Mouse (Mus musculus) heart, postnatal 0 days (tissue): Measurements from ENCODE around the gene Fuk. TPM values are rescaled to one million over a fixed set of nuclear protein-coding genes. Genes with fewer than 3 reads are reported as not detected.

Experiments used
- ATAC-seq: fragments of 200-750 bp; cut with Nextera tagmentation; 2 replicates; pipeline ENCODE4 v1.8.0; 2017; ENCODE audit warnings: low read depth, moderate number of reproducible peaks, moderate library complexity; ENCODE audit not compliant: insufficient read depth
- DNase-seq: peaks from one replicate; pipeline ENCODE4 v3.0.0-alpha.2; 2016; ENCODE audit warnings: low spot score
- H3K27ac ChIP-seq: fragments of 300-500 bp; sonication (generic); 2 replicates; pipeline ENCODE4 v1.5.1; 2014; ENCODE audit warnings: low read depth, mild to moderate bottlenecking
- H3K27me3 ChIP-seq: fragments of 300-500 bp; sonication (generic); 2 replicates; pipeline ENCODE4 v1.6.1; 2014; ENCODE audit warnings: low read length, mixed read lengths; ENCODE audit not compliant: control insufficient read depth, insufficient read depth
- H3K36me3 ChIP-seq: fragments of 300-500 bp; sonication (generic); replicated peaks from 2 replicates; pipeline ENCODE4 v1.6.1; 2014; ENCODE audit warnings: low read length, mixed read lengths; ENCODE audit not compliant: control insufficient read depth, insufficient read depth
- H3K4me1 ChIP-seq: fragments of 300-500 bp; sonication (generic); 2 replicates; pipeline ENCODE4 v1.6.1; 2014; ENCODE audit warnings: antibody characterized with exemption; ENCODE audit not compliant: control insufficient read depth, insufficient read depth
- H3K4me2 ChIP-seq: fragments of 300-500 bp; sonication (generic); 2 replicates; pipeline ENCODE4 v1.6.1; 2014; ENCODE audit warnings: low read depth, mild to moderate bottlenecking, low read length, moderate library complexity
- H3K4me3 ChIP-seq: fragments of 300-500 bp; sonication (generic); 2 replicates; pipeline ENCODE4 v1.5.1; 2014; ENCODE audit warnings: low read depth, low read length
- H3K9ac ChIP-seq: fragments of 300-500 bp; sonication (generic); replicated peaks from 2 replicates; pipeline ENCODE4 v1.6.1; 2014; ENCODE audit warnings: low read depth, low read length, mixed read lengths
- H3K9me3 ChIP-seq: fragments of 300-500 bp; sonication (generic); replicated peaks from 2 replicates; pipeline ENCODE4 v1.6.1; 2016; ENCODE audit warnings: low read length; ENCODE audit not compliant: control insufficient read depth
- CTCF ChIP-seq: IDR thresholded peaks from 2 replicates; pipeline ENCODE4 v1.5.1; 2016; ENCODE audit warnings: antibody characterized with exemption, control low read depth, low read depth
- EP300 ChIP-seq: IDR thresholded peaks from 2 replicates; pipeline ENCODE4 v1.6.1; 2016; ENCODE audit warnings: antibody characterized with exemption, low read depth
- WGBS: fragments of 180-500 bp; shearing (Covaris S2); extraction: QIAGEN DNeasy Blood & Tissue Kit; methylation state at CpG from one replicate; pipeline ENCODE4 v1.1.7; 2014; 5-methylcytosine and 5-hydroxymethylcytosine counted together
- polyA plus RNA-seq: library from polyadenylated mRNA; unstranded; fragments of >200 nt; fragmentation: Nextera tagmentation; extraction: Ambion mirVana; gene quantifications from 2 replicates; pipeline ENCODE4 v1.2.1, GENCODE M21; 2015
- total RNA-seq: library from RNA; depleted of rRNA; stranded (reverse); fragments of >200 nt; gene quantifications from 2 replicates; pipeline ENCODE4 v1.2.3, GENCODE M21; 2014; ENCODE audit warnings: low replicate concordance; rRNA removed

The Fuk gene
- total and polyA plus RNA-seq, 2 experiments from 2014 or later = 3.7 to 10.8 TPM

DNA sequence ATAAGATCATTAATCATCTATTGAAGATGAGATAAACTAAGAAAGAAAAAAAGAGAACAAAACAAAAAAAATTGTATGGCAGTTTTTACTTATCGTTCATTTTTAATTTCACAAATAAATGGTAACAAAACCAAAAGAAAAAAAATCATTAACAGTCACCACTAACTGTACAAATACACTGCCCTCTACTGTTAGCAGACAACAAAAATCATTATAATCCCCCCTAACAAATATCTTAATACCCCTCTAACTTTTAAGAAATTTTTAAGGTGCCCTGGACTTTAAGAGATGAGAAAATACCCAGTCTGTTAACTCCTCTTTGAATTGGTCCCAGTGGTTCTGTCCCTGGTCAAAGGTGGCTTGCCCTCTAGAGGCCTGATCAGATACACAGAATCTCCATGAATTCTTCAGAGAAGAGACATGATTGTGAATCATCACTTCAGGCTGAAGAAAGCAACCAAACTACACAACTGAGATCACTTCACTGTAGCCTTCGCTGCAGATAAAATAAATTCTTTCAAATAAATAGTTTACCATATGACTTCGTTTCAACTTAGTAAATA is 60.2 kb downstream of the Fuk start:
- DNase-seq = no peak
- ATAC-seq = no peak

More for the DNA sequence above, 60.2 kb downstream of the Fuk start:
- WGBS = 89% methylated on average over 3 of the region's 3 CpGs
- Histone ChIP-seq H3K4me3 (no peak overlapping the region), H3K9ac (no peak overlapping the region), H3K4me1 (peaks cover 7% of the 10 kb centered on the region), H3K9me3 (no peaks in the 10 kb centered on the region), H3K27me3 (no peaks in the 10 kb centered on the region), H3K27ac (no peak overlapping the region), H3K36me3 (peaks cover 72% of the 10 kb centered on the region), H3K4me2 (no peak overlapping the region)
- TF ChIP-seq CTCF (no peak), EP300 (no peak)

Other genes starting within 250 kb of the Fuk start
- gene Mtss1l, start 181.0 kb downstream of the Fuk start, total RNA-seq = 11.3 and 12.6 TPM in 2 replicates
- 4.1 and 5.1 TPM in 2 replicates for gene Mtss1l, start 181.0 kb downstream of the Fuk start, polyA plus RNA-seq
- gene Il34, start 96.6 kb downstream of the Fuk start, total RNA-seq = 3.2 and 3.9 TPM in 2 replicates
- 1.1 and 1.4 TPM in 2 replicates for gene Il34, start 96.6 kb downstream of the Fuk start, polyA plus RNA-seq
- 47.2 and 66.3 TPM in 2 replicates for gene Cog4, start 55.9 kb downstream of the Fuk start, total RNA-seq
- 54.2 and 55.8 TPM in 2 replicates for gene Cog4, start 55.9 kb downstream of the Fuk start, polyA plus RNA-seq
- 47.3 and 68.3 TPM in 2 replicates for gene Sf3b3, start 55.7 kb downstream of the Fuk start, total RNA-seq
- 32.5 and 32.9 TPM in 2 replicates for gene Sf3b3, start 55.7 kb downstream of the Fuk start, polyA plus RNA-seq
- gene St3gal2, start 17.4 kb upstream of the Fuk start, total RNA-seq = 9.9 and 15.8 TPM in 2 replicates
- 11.3 and 12.6 TPM in 2 replicates for gene St3gal2, start 17.4 kb upstream of the Fuk start, polyA plus RNA-seq
- 19.8 and 28.4 TPM in 2 replicates for gene Ddx19a, start 95.3 kb upstream of the Fuk start, total RNA-seq
- 5.6 and 6.0 TPM in 2 replicates for gene Ddx19a, start 95.3 kb upstream of the Fuk start, polyA plus RNA-seq
- gene Ddx19b, start 129.3 kb upstream of the Fuk start, total RNA-seq = 9.3 and 10.2 TPM in 2 replicates
- gene Ddx19b, start 129.3 kb upstream of the Fuk start, polyA plus RNA-seq = 2.8 and 3.6 TPM in 2 replicates
- 35.1 and 38.9 TPM in 2 replicates for gene Aars, start 130.7 kb upstream of the Fuk start, total RNA-seq
- gene Aars, start 130.7 kb upstream of the Fuk start, polyA plus RNA-seq = 22.3 and 25.6 TPM in 2 replicates
- 7.1 and 17.0 TPM in 2 replicates for gene Exosc6, start 153.9 kb upstream of the Fuk start, total RNA-seq
- gene Exosc6, start 153.9 kb upstream of the Fuk start, polyA plus RNA-seq = 0.38 and 2.0 TPM in 2 replicates
- gene Clec18a, start 189.9 kb upstream of the Fuk start, total RNA-seq = not detected in 2 replicates
- 0.05 and 0.10 TPM in 2 replicates for gene Clec18a, start 189.9 kb upstream of the Fuk start, polyA plus RNA-seq
- 67.8 and 87.4 TPM in 2 replicates for gene Pdpr, start 192.1 kb upstream of the Fuk start, total RNA-seq
- 14.9 and 17.9 TPM in 2 replicates for gene Pdpr, start 192.1 kb upstream of the Fuk start, polyA plus RNA-seq